Mouse (Mus musculus) MEL (cell line): Measurements from ENCODE around the gene Pla2g1b.
A peak's percentile ranks its signal among the peaks of the same experiment; 100 is the strongest.

Experiments
- CHD1 ChIP-seq: IDR thresholded peaks from 2 replicates; pipeline ENCODE4 v1.6.1; 2012; ENCODE audit warnings: low read depth, mild to moderate bottlenecking, inconsistent platforms, low read length, improper control_type of control experiment
- CTCF ChIP-seq, 3 experiments: IDR thresholded peaks in 2 of 3; conservative IDR thresholded peaks in 1 of 3; 2 replicates each; pipeline ENCODE4 v1.5.1; 2011 to 2012; ENCODE audit warnings: low read length in 3 of 3, low read depth in 2 of 3, mild to moderate bottlenecking in 2 of 3, improper control_type of control experiment in 1 of 3, inconsistent platforms in 1 of 3, mixed read lengths in 1 of 3, moderate library complexity in 1 of 3; ENCODE audit not compliant: control insufficient read depth in 1 of 3, insufficient read depth in 1 of 3, poor library complexity in 1 of 3, severe bottlenecking in 1 of 3
- GABPA ChIP-seq: IDR thresholded peaks from 2 replicates; pipeline ENCODE4 v1.6.1; 2012; ENCODE audit warnings: low read depth, mild to moderate bottlenecking, inconsistent platforms, low read length, improper control_type of control experiment, moderate library complexity
- GATA1 ChIP-seq: IDR thresholded peaks from 2 replicates; pipeline ENCODE4 v1.6.1; 2011; ENCODE audit warnings: low read depth, low read length, improper control_type of control experiment
- JUND ChIP-seq: IDR thresholded peaks from 2 replicates; pipeline ENCODE4 v1.6.1; 2011; ENCODE audit warnings: low read depth, mild to moderate bottlenecking, improper control_type of control experiment, low read length
- MAFK ChIP-seq: IDR thresholded peaks from 2 replicates; pipeline ENCODE4 v1.6.1; 2011; ENCODE audit warnings: low read depth, mild to moderate bottlenecking, low read length, improper control_type of control experiment, borderline replicate concordance
- NELFE ChIP-seq: IDR thresholded peaks from 2 replicates; pipeline ENCODE4 v1.6.1; 2011; ENCODE audit warnings: low read depth, low read length, improper control_type of control experiment
- NRF1 ChIP-seq: IDR thresholded peaks from 2 replicates; pipeline ENCODE4 v1.6.1; 2014; ENCODE audit warnings: low read depth, mild to moderate bottlenecking, inconsistent platforms, low read length, improper control_type of control experiment, moderate library complexity; ENCODE audit not compliant: poor library complexity, insufficient read depth, severe bottlenecking
- ZNF384 ChIP-seq: IDR thresholded peaks from 2 replicates; pipeline ENCODE4 v1.6.1; 2012; ENCODE audit warnings: low read depth, mild to moderate bottlenecking, inconsistent platforms, low read length, improper control_type of control experiment

- TF ChIP-seq CTCF (IDR thresholded peaks at IDR 0.05 in 2 of 3, conservative IDR thresholded peaks at IDR 0.05 in 1 of 3; ENCODE audit: control insufficient read depth in 1 of 3, insufficient read depth in 1 of 3, low read depth in 2 of 3, low read length in 3 of 3, poor library complexity in 1 of 3, severe bottlenecking in 1 of 3): 0 out of 6 replicates have a peak, but pooled peaks of 1 of the 3 experiments have one; percentile 15
- TF ChIP-seq MAFK: no peak
- TF ChIP-seq GABPA: no peak
- no peak for TF ChIP-seq GATA1
- TF ChIP-seq NELFE: no peak
- TF ChIP-seq JUND: no peak
- TF ChIP-seq NRF1: no peak
- no peak for TF ChIP-seq CHD1
- TF ChIP-seq ZNF384: no peak
Observed at GRCm38 (mm10) chr5:115487942-115488580, 22.0 kb downstream of the Pla2g1b start.
